Mouse (Mus musculus) cortical plate, adult 2 months (tissue): Measurements from ENCODE around the gene Ube2o.

Experiments
- CTCF ChIP-seq: fragments of 200-500 bp; IDR thresholded peaks from 2 replicates; pipeline ENCODE4 v1.5.1; 2011; ENCODE audit warnings: mild to moderate bottlenecking, control low read depth, low read length; ENCODE audit not compliant: insufficient read depth; ENCODE audit errors: extremely low read depth
- POLR2A ChIP-seq: fragments of 200-500 bp; IDR thresholded peaks from 2 replicates; pipeline ENCODE4 v1.6.1; 2011; ENCODE audit warnings: mild to moderate bottlenecking, low read length, control low read depth; ENCODE audit not compliant: insufficient read depth; ENCODE audit errors: extremely low read depth

GRCm38 (mm10) chr11:116581376-116581814, at the start of gene Ube2o:
- TF ChIP-seq CTCF (0 out of 2 replicates have a peak, but pooled peaks have one; percentile 28), POLR2A (peak; percentile 61)
